Comparison of ENCODE assay signal across 8 mouse cellular contexts in genomic region chr4:115075204-115075915, GRCm38 (mm10). TPM values are rescaled to one million over a fixed set of nuclear protein-coding genes. Genes with fewer than 3 reads are reported as not detected.
DNase-seq lines count a peak whose midpoint lies in the region; ATAC-seq lines count a peak whose summit lies in the region.

No protein-coding gene starts in this region.

- H3K36me3 ChIP-seq in hindbrain, embryonic 14.5 days (replicated peaks; ENCODE audit: control insufficient read depth, insufficient read depth), result no peaks in the 10 kb centered on the region
- no peaks in the 10 kb centered on the region for H3K36me3 ChIP-seq in hindbrain, embryonic 11.5 days (ENCODE audit: control insufficient read depth, insufficient read depth, low read length)
- H3K36me3 ChIP-seq in heart, embryonic 11.5 days (ENCODE audit: control insufficient read depth, insufficient read depth, low read length), result no peaks in the 10 kb centered on the region
- H3K36me3 ChIP-seq in limb, embryonic 15.5 days, result no peaks in the 10 kb centered on the region
- no peaks in the 10 kb centered on the region for H3K36me3 ChIP-seq in midbrain, embryonic 16.5 days (ENCODE audit: control insufficient read depth, insufficient read depth, low read length)

- H3K9me3 ChIP-seq in hindbrain, embryonic 14.5 days (ENCODE audit: control insufficient read depth, low read length), result no peaks in the 10 kb centered on the region
- no peaks in the 10 kb centered on the region for H3K9me3 ChIP-seq in hindbrain, embryonic 11.5 days (ENCODE audit: control insufficient read depth, low read length)
- H3K9me3 ChIP-seq in heart, embryonic 11.5 days (replicated peaks; ENCODE audit: control insufficient read depth, low read length), result no peaks in the 10 kb centered on the region
- no peaks in the 10 kb centered on the region for H3K9me3 ChIP-seq in limb, embryonic 15.5 days
- H3K9me3 ChIP-seq in midbrain, embryonic 16.5 days (replicated peaks; ENCODE audit: control insufficient read depth, low read length, poor library complexity, severe bottlenecking), result no peaks in the 10 kb centered on the region

- peak overlapping the region; percentile 9; the same call in 1 of the 2 replicates for H3K27ac ChIP-seq in hindbrain, embryonic 14.5 days
- H3K27ac ChIP-seq in hindbrain, embryonic 11.5 days (ENCODE audit: low read depth, low read length), result no peak overlapping the region
- H3K27ac ChIP-seq in heart, embryonic 11.5 days (ENCODE audit: low read depth, low read length), result peak overlapping the region; percentile 65
- peak overlapping the region; percentile 2; the same call in 1 of the 2 replicates for H3K27ac ChIP-seq in limb, embryonic 15.5 days
- no peak overlapping the region for H3K27ac ChIP-seq in midbrain, embryonic 16.5 days (ENCODE audit: low read length)

- H3K4me1 ChIP-seq in hindbrain, embryonic 14.5 days (replicated peaks; ENCODE audit: control insufficient read depth, insufficient read depth, low read length), result peaks cover 12% of the 10 kb centered on the region
- H3K4me1 ChIP-seq in hindbrain, embryonic 11.5 days (replicated peaks; ENCODE audit: control insufficient read depth, insufficient read depth, low read length), result peaks cover 5% of the 10 kb centered on the region
- peaks cover 16% of the 10 kb centered on the region for H3K4me1 ChIP-seq in heart, embryonic 11.5 days (ENCODE audit: control insufficient read depth, insufficient read depth, low read length)
- peaks cover 4% of the 10 kb centered on the region; the same call in 1 of the 2 replicates for H3K4me1 ChIP-seq in limb, embryonic 15.5 days
- peaks cover 11% of the 10 kb centered on the region for H3K4me1 ChIP-seq in midbrain, embryonic 16.5 days (ENCODE audit: control insufficient read depth, insufficient read depth, low read length)

- H3K27me3 ChIP-seq in hindbrain, embryonic 14.5 days (ENCODE audit: control insufficient read depth, insufficient read depth, low read length), result no peaks in the 10 kb centered on the region; the same call in 1 of the 2 replicates
- H3K27me3 ChIP-seq in hindbrain, embryonic 11.5 days (ENCODE audit: control insufficient read depth, insufficient read depth, low read length), result 0 out of 2 replicates have a peak, but pooled peaks cover 2% of the 10 kb centered on the region
- H3K27me3 ChIP-seq in heart, embryonic 11.5 days (ENCODE audit: control insufficient read depth, insufficient read depth, low read length), result 0 out of 2 replicates have a peak, but pooled peaks cover 4% of the 10 kb centered on the region
- H3K27me3 ChIP-seq in limb, embryonic 15.5 days, result 0 out of 2 replicates have a peak, but pooled peaks cover 3% of the 10 kb centered on the region
- no peaks in the 10 kb centered on the region for H3K27me3 ChIP-seq in midbrain, embryonic 16.5 days (ENCODE audit: control insufficient read depth, insufficient read depth, low read depth, low read length)

- H3K9ac ChIP-seq in hindbrain, embryonic 14.5 days, result no peak overlapping the region
- H3K9ac ChIP-seq in hindbrain, embryonic 11.5 days (ENCODE audit: low read depth, low read length), result no peak overlapping the region
- no peak overlapping the region for H3K9ac ChIP-seq in heart, embryonic 11.5 days (ENCODE audit: low read depth, low read length)
- no peak overlapping the region for H3K9ac ChIP-seq in limb, embryonic 15.5 days
- no peak overlapping the region for H3K9ac ChIP-seq in midbrain, embryonic 16.5 days (ENCODE audit: low read depth, low read length)

- no peak overlapping the region for H3K4me2 ChIP-seq in hindbrain, embryonic 14.5 days (replicated peaks)
- H3K4me2 ChIP-seq in hindbrain, embryonic 11.5 days (replicated peaks; ENCODE audit: low read depth, low read length), result no peak overlapping the region
- no peak overlapping the region for H3K4me2 ChIP-seq in heart, embryonic 11.5 days
- H3K4me2 ChIP-seq in limb, embryonic 15.5 days, result no peak overlapping the region
- no peak overlapping the region for H3K4me2 ChIP-seq in midbrain, embryonic 16.5 days (ENCODE audit: low read length)

- H3K4me3 ChIP-seq in hindbrain, embryonic 14.5 days (replicated peaks; ENCODE audit: low read length), result no peak overlapping the region
- no peak overlapping the region for H3K4me3 ChIP-seq in hindbrain, embryonic 11.5 days (ENCODE audit: low read depth, low read length)
- no peak overlapping the region for H3K4me3 ChIP-seq in heart, embryonic 11.5 days (ENCODE audit: low read depth, low read length)
- H3K4me3 ChIP-seq in limb, embryonic 15.5 days, result no peak overlapping the region
- no peak overlapping the region for H3K4me3 ChIP-seq in midbrain, embryonic 16.5 days (ENCODE audit: low read depth, low read length)

- DNase-seq in hindbrain, embryonic 14.5 days (ENCODE audit: low spot score), result no peak
- DNase-seq in hindbrain, embryonic 11.5 days (ENCODE audit: low spot score), result no peak
- peak; percentile 23 to 38 for DNase-seq in thymus, adult 18-20 months
- no peak for DNase-seq in frontal cortex, postnatal 25 days (ENCODE audit: low spot score in 2 of 2)
- no peak for DNase-seq in cerebellum, adult 11 months

- ATAC-seq in hindbrain, embryonic 14.5 days (ENCODE audit: low FRiP score), result no peak
- no peak for ATAC-seq in hindbrain, embryonic 11.5 days (ENCODE audit: low FRiP score)
- ATAC-seq in heart, embryonic 11.5 days (replicated peaks; ENCODE audit: insufficient number of reproducible peaks, low FRiP score, low TSS enrichment), result peak; percentile 56
- no peak for ATAC-seq in limb, embryonic 15.5 days (ENCODE audit: insufficient number of reproducible peaks, low FRiP score, low TSS enrichment, low read depth)
- ATAC-seq in midbrain, embryonic 16.5 days, result no peak

- WGBS in hindbrain, embryonic 14.5 days, result 68% methylated on average over 3 of the region's 3 CpGs
- WGBS in hindbrain, embryonic 11.5 days, result 73% methylated on average over 3 of the region's 3 CpGs
- 41% methylated on average over 3 of the region's 3 CpGs for WGBS in heart, embryonic 11.5 days (ENCODE audit: insufficient replicate concordance)
- 49% methylated on average over 3 of the region's 3 CpGs for WGBS in limb, embryonic 15.5 days
- 37% methylated on average over 3 of the region's 3 CpGs for whole genome bisulfite sequencing in midbrain, embryonic 16.5 days

RNA-seq across cellular contexts. Expression of gene Pdzk1ip1, which starts 13.1 kb away (rescaled TPM):
- polyA plus RNA-seq in hindbrain, embryonic 14.5 days (2014; fragmentation: Nextera tagmentation; extraction: Ambion mirVana), result 3.0 and 3.7 TPM in 2 replicates
- polyA plus RNA-seq in hindbrain, embryonic 11.5 days (2014; fragmentation: Nextera tagmentation; extraction: Ambion mirVana), result 12.8 and 16.0 TPM in 2 replicates
- 57.3 and 66.1 TPM in 2 replicates for polyA plus RNA-seq in heart, embryonic 11.5 days (2014; fragmentation: Nextera tagmentation; extraction: Ambion mirVana)
- polyA plus RNA-seq in limb, embryonic 15.5 days (2015; fragmentation: Nextera tagmentation; extraction: Ambion mirVana), result 94.4 and 100 TPM in 2 replicates
- polyA plus RNA-seq in midbrain, embryonic 16.5 days (2015; fragmentation: Nextera tagmentation; extraction: Ambion mirVana), result 2.0 and 2.3 TPM in 2 replicates

RNA-seq across cellular contexts. Expression of gene Tal1, which starts 19.1 kb away (rescaled TPM):
- polyA plus RNA-seq in hindbrain, embryonic 14.5 days (2014; fragmentation: Nextera tagmentation; extraction: Ambion mirVana), result 5.6 and 7.4 TPM in 2 replicates
- 8.6 and 10.3 TPM in 2 replicates for polyA plus RNA-seq in hindbrain, embryonic 11.5 days (2014; fragmentation: Nextera tagmentation; extraction: Ambion mirVana)
- polyA plus RNA-seq in heart, embryonic 11.5 days (2014; fragmentation: Nextera tagmentation; extraction: Ambion mirVana), result 10.1 and 14.1 TPM in 2 replicates
- polyA plus RNA-seq in limb, embryonic 15.5 days (2015; fragmentation: Nextera tagmentation; extraction: Ambion mirVana), result 0.67 and 1.0 TPM in 2 replicates
- 4.6 and 6.4 TPM in 2 replicates for polyA plus RNA-seq in midbrain, embryonic 16.5 days (2015; fragmentation: Nextera tagmentation; extraction: Ambion mirVana)

RNA-seq across cellular contexts. Expression of gene Cyp4x1, which starts 58.7 kb away (rescaled TPM):
- 10.2 and 11.5 TPM in 2 replicates for polyA plus RNA-seq in hindbrain, embryonic 14.5 days (2014; fragmentation: Nextera tagmentation; extraction: Ambion mirVana)
- 0.75 and 0.79 TPM in 2 replicates for polyA plus RNA-seq in hindbrain, embryonic 11.5 days (2014; fragmentation: Nextera tagmentation; extraction: Ambion mirVana)
- polyA plus RNA-seq in heart, embryonic 11.5 days (2014; fragmentation: Nextera tagmentation; extraction: Ambion mirVana), result 0.10 and 0.21 TPM in 2 replicates
- polyA plus RNA-seq in limb, embryonic 15.5 days (2015; fragmentation: Nextera tagmentation; extraction: Ambion mirVana), result not detected in 2 replicates
- polyA plus RNA-seq in midbrain, embryonic 16.5 days (2015; fragmentation: Nextera tagmentation; extraction: Ambion mirVana), result 11.8 and 15.4 TPM in 2 replicates

Comparison
In these comparisons a context has a peak if more than half of its experiments do, and no peak if none do; other contexts are left out.
1. H3K27ac ChIP-seq: peak in hindbrain, embryonic 14.5 days (single experiment), heart, embryonic 11.5 days (single experiment) and limb, embryonic 15.5 days (single experiment); none in hindbrain, embryonic 11.5 days (single experiment) and midbrain, embryonic 16.5 days (single experiment).
2. DNase-seq: peak in thymus, adult 18-20 months (2 of 2); none in hindbrain, embryonic 14.5 days (single experiment), hindbrain, embryonic 11.5 days (single experiment), frontal cortex, postnatal 25 days (0 of 2) and cerebellum, adult 11 months (single experiment).